Mouse (Mus musculus): ENCODE results near the gene Ccdc194. TPM values are rescaled to one million over a fixed set of nuclear protein-coding genes. Genes with fewer than 3 reads are reported as not detected.
"Not testable (repeated sequence)": the region's sequence is repeated elsewhere in the genome, so short reads cannot be mapped to it uniquely, and the experiment has no call there.

Gene Ccdc194
- total RNA-seq, 4 experiments from 2014 or later, result not detected

GRCm38 (mm10) chr8:71554644-71555043 lies 29.1 kb upstream of the Ccdc194 start:
- no peak for DNase-seq (ENCODE audit: low spot score in 2 of 2)

- no peak for DNase-seq (ENCODE audit: low spot score in 2 of 2)
Measured at GRCm38 (mm10) chr8:71554001-71554400, 28.5 kb upstream of the Ccdc194 start.

GRCm38 (mm10) chr8:71552770-71553169 lies 27.3 kb upstream of the Ccdc194 start:
- no peak for DNase-seq (ENCODE audit: low spot score in 2 of 2)

- no peak for DNase-seq (ENCODE audit: low spot score in 2 of 2)
Measured at GRCm38 (mm10) chr8:71550754-71551153, 25.2 kb upstream of the Ccdc194 start.

GRCm38 (mm10) chr8:71547590-71547989 lies 22.1 kb upstream of the Ccdc194 start:
- no peak for DNase-seq (ENCODE audit: low spot score in 2 of 2)

GRCm38 (mm10) chr8:71545053-71545452 lies 19.5 kb upstream of the Ccdc194 start:
- DNase-seq (ENCODE audit: low spot score in 2 of 2), result no peak

GRCm38 (mm10) chr8:71543755-71544154 lies 18.2 kb upstream of the Ccdc194 start:
- no peak for DNase-seq (ENCODE audit: low spot score in 2 of 2)

GRCm38 (mm10) chr8:71542632-71543343 lies 17.3 kb upstream of the Ccdc194 start, which contains the start of gene Mvb12a:
Mvb12a (plus strand) TSS chr8:71542922.
- DNase-seq (ENCODE audit: low spot score in 2 of 2), result peak; percentile 95 to 97

GRCm38 (mm10) chr8:71537028-71537867 lies 11.7 kb upstream of the Ccdc194 start, which contains the start of gene Bst2:
Bst2 (minus strand) TSS chr8:71537456.
- peak; percentile 77 to 84 for DNase-seq (ENCODE audit: low spot score in 2 of 2)

GRCm38 (mm10) chr8:71535663-71536062 lies 10.2 kb upstream of the Ccdc194 start:
- no peak for DNase-seq (ENCODE audit: low spot score in 2 of 2)

- DNase-seq (ENCODE audit: low spot score in 2 of 2), result no peak
Measured at GRCm38 (mm10) chr8:71534263-71534810, 8.8 kb upstream of the Ccdc194 start.

GRCm38 (mm10) chr8:71530735-71531467 lies 5.4 kb upstream of the Ccdc194 start:
- DNase-seq (ENCODE audit: low spot score in 2 of 2), result not testable (repeated sequence)

GRCm38 (mm10) chr8:71528362-71529073 lies 3.0 kb upstream of the Ccdc194 start:
- no peak for DNase-seq (ENCODE audit: low spot score in 2 of 2)

GRCm38 (mm10) chr8:71527162-71527870 lies 1.8 kb upstream of the Ccdc194 start:
- DNase-seq (ENCODE audit: low spot score in 2 of 2), result no peak

- no peak for DNase-seq (ENCODE audit: low spot score in 2 of 2)
Measured at GRCm38 (mm10) chr8:71526272-71526671, 761 bp upstream of the Ccdc194 start.

GRCm38 (mm10) chr8:71521634-71522033 lies 3.9 kb downstream of the Ccdc194 start:
- peak; percentile 91 to 93 for DNase-seq (ENCODE audit: low spot score in 2 of 2)

- not testable (repeated sequence) for DNase-seq (ENCODE audit: low spot score in 2 of 2)
Measured at GRCm38 (mm10) chr8:71519037-71519825, 6.3 kb downstream of the Ccdc194 start.

- DNase-seq (ENCODE audit: low spot score in 2 of 2), result no peak
Measured at GRCm38 (mm10) chr8:71516786-71517185, 8.7 kb downstream of the Ccdc194 start.

GRCm38 (mm10) chr8:71515043-71515442 lies 10.5 kb downstream of the Ccdc194 start:
- DNase-seq (ENCODE audit: low spot score in 2 of 2), result no peak

Measured in gastrocnemius, adult 8-10 months (tissue).